Mouse (Mus musculus) naive thymus-derived CD4-positive, alpha-beta T cell, adult 2 months (primary cell): ENCODE data around the gene Stab1.
A peak's percentile ranks its signal among the peaks of the same experiment; 100 is the strongest.

ENCODE experiments used
- DNase-seq: peaks from one replicate; pipeline ENCODE4 v3.0.0-alpha.2; 2011; ENCODE audit warnings: low read depth

The Stab1 gene

DNA sequence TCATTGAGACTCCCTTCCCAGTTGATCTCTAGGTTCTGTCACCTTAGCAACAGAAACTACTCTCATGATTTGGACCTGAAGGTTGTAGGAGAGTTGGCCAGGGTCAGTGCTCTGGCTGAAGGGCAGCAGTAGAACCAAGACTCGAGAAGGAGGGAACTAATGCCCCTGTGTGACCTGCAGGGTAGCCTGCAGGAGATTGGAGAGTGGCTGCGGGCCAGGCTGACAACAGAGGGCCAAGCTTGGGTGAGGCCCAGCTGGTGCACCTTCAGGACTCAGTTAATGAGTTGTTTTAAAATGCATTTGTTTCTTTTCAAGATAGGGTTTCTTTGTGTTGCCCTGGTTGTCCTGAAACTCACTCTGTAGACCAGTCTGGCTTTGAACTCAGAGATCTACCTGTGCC, 3.4 kb downstream of the Stab1 start:
- DNase-seq, result no peak

GRCm38 (mm10) chr14:31164067-31164466, 4.4 kb downstream of the Stab1 start:
- DNase-seq, result no peak

GRCm38 (mm10) chr14:31161638-31162037, 6.8 kb downstream of the Stab1 start:
- no peak for DNase-seq

DNA sequence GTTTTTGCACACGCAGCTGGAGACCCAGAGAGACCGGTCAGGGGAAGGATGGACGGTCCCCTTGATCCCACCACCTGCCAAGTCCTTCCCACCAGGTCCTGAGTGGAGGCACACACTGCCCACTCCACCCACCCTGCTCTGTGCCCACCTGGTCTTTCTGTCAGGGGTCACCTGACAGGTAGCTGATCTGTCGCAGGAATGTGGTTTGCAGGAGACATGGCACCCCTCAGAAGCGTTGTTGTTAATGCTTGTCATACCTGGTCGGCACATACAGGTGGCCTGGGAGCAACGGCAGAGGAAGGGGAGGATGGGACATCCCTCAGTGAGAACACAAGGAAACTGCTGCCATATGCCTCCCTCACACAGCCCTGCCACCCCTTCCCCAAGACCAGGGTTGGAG, 7.2 kb downstream of the Stab1 start:
- no peak for DNase-seq

DNA sequence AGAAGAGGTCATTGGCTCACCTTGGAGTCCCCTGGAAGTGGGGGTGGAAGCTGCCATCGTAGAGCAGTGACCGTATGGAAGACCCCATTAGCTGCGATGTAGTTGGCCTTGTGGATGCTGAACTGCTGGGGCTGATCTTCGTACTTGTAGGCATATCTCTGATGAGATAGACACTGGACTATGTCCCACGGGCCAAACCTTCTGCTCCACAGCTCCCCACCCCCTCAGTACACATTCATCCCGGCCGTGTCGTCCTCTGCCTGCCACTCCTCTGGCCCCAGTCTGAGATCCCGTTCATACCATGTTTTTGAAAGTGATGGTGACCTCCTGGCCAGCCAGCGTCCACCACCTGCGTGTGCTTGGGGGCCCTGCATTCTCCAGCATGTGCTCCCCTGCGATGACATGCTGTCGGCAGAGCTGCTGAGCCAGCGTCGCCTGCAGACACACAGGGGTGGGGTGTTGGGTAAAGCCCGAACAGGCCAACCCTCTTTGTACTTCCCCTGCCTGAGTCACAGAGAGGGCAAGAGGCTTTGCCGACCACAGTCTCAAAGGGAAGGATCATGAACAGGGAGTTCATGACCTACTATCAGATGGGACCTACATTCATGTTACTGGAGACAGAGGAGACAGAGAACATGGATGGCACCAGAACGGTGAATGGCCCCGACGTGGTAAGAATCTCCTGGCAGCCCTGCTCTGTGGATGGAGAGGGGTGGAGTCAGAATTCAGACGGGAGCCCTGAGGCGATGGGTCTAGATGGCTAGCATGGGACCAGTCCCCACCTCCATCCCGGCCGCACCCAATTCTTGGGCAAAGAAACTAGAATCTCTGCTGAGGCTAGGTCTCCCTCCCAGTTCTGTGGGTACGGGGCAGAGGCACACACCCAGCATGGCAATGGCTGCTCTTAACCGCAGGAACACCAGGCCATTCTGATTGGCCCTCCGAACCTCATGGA, 8.0 kb downstream of the Stab1 start:
- DNase-seq, result no peak

GRCm38 (mm10) chr14:31145694-31146093, 22.7 kb downstream of the Stab1 start:
- DNase-seq, result no peak

GRCm38 (mm10) chr14:31141011-31141410, 27.4 kb downstream of the Stab1 start:
- DNase-seq, result no peak

- DNase-seq, result no peak
Measured at GRCm38 (mm10) chr14:31140141-31140540, 28.3 kb downstream of the Stab1 start.

DNA sequence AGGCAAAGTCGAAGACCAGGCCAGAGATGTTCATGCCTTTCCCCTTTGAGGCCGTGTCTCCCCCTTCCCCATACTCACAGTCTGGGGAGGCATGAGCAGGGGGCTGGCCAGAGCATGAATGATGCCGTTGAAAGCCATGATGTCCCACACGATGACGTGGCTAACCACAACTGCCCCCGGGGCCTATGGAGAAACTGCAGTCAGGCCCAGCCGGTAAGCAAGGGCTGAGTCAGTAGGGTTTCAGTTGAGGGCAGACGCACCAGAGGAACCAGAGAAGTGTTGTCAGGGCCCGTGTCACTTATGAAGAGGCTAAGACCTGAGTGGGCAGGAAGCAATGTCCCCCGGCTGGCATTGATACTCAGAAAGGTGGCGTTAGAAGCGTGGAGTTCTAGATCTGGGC, 28.8 kb downstream of the Stab1 start:
- no peak for DNase-seq

DNA sequence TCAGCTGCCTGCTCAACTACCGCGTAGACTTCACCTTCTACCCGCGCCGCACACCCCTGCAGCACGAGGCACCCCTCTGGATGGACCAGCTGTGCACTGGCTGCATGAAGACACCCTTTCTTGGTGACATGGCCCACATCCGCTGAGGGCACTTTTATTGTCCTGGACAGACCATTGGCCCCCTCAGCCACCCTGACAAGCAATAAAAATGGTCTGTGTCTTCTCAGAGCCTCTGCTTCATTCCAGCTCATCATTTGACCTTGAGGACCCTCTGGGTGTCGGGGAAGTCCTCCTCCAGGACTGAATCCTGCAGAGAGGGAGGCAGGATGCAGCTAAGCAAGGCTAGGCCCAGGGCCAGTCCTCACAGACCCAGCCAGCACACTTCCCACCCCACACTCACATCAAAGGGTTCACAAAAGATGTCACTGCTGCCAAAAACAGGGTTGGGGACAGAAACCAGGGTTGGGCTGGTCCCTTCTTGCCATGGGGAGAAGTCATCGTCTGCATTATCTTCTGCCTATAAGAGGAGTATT, 29.5 kb downstream of the Stab1 start:
- DNase-seq, result no peak

GRCm38 (mm10) chr14:31138219-31138896, 30.1 kb downstream of the Stab1 start:
- no peak for DNase-seq

DNA sequence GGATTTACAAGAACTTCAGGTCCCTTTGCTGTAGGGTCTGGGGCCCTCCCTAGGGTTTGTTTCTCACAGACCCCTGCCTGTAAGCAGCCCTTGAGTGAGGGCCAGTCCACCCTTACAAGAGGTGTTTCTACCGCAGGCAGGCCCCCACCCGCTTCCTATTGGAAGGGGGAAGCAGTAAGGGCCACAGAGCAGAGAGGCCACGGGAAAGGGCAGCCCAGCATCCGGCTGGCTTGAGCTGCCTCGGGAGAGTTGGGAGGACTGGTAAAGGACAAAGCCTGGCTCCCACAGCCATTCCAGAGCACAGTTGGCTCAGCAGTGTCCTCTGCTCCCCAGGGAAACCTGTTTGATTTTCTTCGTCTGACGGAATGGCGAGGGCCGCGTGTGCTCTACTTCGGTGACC, 30.6 kb downstream of the Stab1 start:
- no peak for DNase-seq

DNA sequence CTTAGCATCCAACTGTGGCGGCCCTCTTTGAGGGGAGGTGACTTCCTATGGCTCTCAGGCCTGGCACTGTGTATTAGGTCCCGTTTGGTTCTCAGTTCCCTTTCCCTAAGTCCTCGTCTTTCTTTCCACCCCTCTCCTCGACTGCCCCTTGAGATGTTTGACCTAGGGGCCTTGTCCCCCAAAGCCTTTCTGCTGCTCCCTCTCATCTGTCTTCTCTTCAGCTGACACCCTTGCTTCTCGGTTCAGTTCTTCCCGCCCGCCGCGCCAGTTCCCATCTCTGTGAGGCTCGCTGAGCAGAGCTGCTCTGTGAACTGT, 31.2 kb downstream of the Stab1 start:
- DNase-seq, result no peak

DNA sequence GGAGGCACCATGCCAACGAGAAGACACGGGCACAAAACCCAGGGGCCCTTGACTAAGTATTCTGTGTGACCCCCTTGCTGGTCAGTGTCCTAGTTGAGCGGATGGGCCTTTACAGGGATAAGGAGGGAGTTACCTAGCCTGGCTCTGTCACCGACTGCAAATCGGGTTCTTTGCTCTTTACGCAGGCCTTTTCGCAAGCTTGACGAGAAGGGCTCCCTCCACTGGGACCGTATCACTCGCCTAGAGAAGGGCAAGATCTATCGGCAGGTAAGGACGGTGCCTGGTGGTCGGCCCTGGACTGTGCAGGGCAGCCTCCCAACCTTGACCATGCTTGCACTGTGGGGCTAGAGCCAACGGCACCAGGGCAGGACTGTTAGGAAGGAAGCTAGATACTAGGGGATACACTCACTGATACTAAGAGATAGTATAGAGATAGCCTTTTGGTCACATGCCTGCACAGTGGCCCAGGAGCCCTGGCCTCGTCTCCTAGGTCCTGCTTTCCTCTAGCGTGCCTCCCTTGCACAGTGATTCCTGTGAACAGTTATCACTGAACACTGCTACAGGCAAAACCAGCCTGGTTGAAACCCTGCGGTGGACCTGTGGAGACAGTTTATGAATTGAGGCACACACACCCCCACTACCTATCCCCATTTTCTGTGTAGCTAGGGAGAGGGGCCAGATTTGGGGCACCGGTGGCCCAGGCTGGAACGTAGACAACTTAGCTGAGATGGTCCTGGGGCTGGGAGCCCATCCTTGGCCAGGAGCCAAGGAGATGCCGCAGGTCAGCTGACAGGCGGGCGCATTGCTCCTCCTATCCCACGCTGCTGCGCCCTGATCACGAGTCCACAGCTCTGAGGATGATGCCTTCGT, 31.8 kb downstream of the Stab1 start:
- no peak for DNase-seq

DNA sequence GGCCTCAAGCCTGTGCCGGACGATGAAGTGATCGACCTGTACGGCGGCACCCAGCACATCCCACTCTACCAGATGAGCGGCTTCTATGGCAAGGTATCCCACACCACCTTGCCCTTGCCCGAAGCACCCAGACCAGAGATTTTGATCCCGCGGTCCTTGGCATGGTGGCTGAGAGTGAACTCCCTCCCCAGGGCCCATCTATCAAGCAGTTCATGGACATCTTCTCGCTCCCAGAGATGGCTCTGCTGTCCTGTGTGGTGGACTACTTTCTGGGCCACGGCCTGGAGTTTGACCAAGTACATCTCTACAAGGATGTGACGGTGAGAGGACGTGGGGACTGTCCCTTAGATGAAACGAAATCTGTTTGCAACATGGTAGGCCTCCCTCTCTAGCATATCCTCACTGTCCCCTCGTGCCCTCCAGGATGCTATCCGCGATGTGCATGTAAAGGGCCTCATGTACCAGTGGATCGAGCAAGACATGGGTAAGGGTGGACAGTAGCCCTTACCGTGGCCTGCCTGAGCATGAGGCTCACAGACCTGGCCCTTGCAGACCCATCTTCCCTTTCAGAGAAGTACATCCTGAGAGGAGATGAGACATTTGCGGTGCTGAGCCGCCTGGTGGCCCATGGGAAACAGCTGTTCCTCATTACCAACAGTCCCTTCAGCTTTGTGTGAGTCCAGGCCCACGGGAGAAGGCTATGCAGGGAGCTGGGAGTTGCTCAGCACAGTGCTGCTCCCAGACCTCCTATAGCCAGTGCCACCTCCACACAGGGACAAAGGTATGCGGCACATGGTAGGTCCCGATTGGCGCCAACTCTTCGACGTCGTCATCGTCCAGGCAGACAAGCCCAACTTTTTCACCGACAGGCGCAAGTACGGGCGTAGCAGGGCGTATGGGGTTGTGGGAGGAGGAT, 32.7 kb downstream of the Stab1 start:
- DNase-seq, result no peak

- no peak for DNase-seq
Measured at GRCm38 (mm10) chr14:31134015-31135000, 34.1 kb downstream of the Stab1 start.

GRCm38 (mm10) chr14:31133023-31133665, 35.3 kb downstream of the Stab1 start:
- DNase-seq, result no peak

DNA sequence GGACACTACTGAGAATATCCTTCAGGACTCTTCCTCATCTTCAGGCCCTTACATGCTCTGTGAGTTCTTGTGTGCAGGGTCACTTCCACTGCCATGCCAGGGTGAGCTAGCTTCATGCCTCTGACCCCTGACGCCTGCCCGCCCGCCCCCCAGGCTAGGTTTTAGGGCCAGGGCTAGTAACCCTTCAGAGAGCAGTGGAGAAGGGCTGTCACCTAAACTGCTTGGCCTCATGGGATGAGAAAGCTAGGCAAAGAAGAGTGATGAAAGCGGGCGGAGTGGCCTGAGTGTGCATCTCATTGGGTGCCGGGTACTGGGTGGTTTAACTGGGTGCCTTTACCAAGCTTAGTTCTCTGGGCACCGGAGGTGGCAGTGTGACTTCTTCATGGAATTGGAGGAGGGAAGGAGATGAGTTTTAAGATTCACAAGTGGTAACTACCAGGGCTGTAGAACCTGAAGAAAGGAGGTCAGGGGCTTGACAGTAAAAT, 35.9 kb downstream of the Stab1 start:
- no peak for DNase-seq

- peak; percentile 20 for DNase-seq
Measured at GRCm38 (mm10) chr14:31132031-31132430, 36.4 kb downstream of the Stab1 start.
